ENCODE assay signal across 25 mouse cellular contexts in the genomic region with DNA sequence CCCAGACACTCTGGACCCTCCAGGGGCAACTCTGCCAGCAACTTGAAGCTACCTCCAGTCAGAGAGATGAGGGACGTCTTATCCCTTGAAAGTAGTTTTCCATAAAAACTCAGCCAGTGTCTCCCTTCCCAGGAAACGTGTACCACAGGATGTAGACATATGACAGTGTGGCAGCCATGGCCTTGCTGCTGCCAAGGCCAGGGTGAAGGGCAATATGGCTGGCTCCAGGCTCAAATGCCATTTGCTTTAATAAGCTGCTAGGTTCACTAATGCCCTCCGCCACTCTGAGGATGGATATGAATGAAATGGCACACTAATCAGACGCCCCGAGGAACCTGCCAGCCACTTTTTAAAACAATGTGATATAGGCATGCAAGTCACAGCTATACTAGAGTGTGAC.
"Had no signal": no experiment of that assay in that cellular context is flagged by ENCODE, and none has a peak within 500 bp of the region (broad histone marks: within the 10 kb centered on the region; RNA-seq: fewer than 3 reads in every experiment).

No protein-coding gene starts in this region.

- H3K27me3 ChIP-seq: heart, embryonic 15.5 days; intestine, embryonic 15.5 days; liver, embryonic 13.5 days had no signal

- H3K9me3 ChIP-seq: heart, embryonic 13.5 days; heart, embryonic 15.5 days; intestine, embryonic 15.5 days; limb, embryonic 10.5 days; limb, embryonic 12.5 days; liver, embryonic 13.5 days had no signal

- H3K4me3 ChIP-seq: heart, adult 2 months; heart, embryonic 13.5 days; heart, embryonic 15.5 days; intestine, embryonic 15.5 days; left cerebral cortex, adult 2 months; limb, embryonic 10.5 days; limb, embryonic 12.5 days; liver, embryonic 13.5 days had no signal

- H3K4me2 ChIP-seq: heart, embryonic 11.5 days; heart, embryonic 13.5 days; heart, embryonic 15.5 days; hindbrain, embryonic 14.5 days; intestine, embryonic 15.5 days; limb, embryonic 12.5 days; liver, embryonic 11.5 days; liver, embryonic 13.5 days had no signal

- ATAC-seq: hindbrain, embryonic 16.5 days; inflammation-experienced regulatory T-cells, adult 6 months; intestine, embryonic 15.5 days; intestine, postnatal 0 days had no signal

- H3K9ac ChIP-seq: heart, embryonic 13.5 days; heart, embryonic 15.5 days; hindbrain, embryonic 14.5 days; intestine, embryonic 15.5 days; limb, embryonic 12.5 days; liver, embryonic 13.5 days had no signal

- DNase-seq: gastrocnemius, postnatal 14 days; gastrocnemius, postnatal 36 days; heart, adult 11 months; heart, adult 2 months; heart, postnatal 14 days; heart, postnatal 36 days; kidney, adult 18-20 months; kidney, adult 8-10 months; kidney, postnatal 10 days; kidney, postnatal 25 days; kidney, postnatal 4 days; liver; liver, embryonic 13.5 days had no signal

- H3K4me1 ChIP-seq: heart, embryonic 13.5 days; heart, embryonic 15.5 days; limb, embryonic 12.5 days; liver, embryonic 13.5 days had no signal

- H3K36me3 ChIP-seq: heart, embryonic 13.5 days; heart, embryonic 15.5 days; intestine, embryonic 15.5 days; limb, embryonic 10.5 days; limb, embryonic 12.5 days; liver, embryonic 13.5 days had no signal

- H3K27ac ChIP-seq: heart, adult 2 months; heart, embryonic 13.5 days; heart, embryonic 15.5 days; hindbrain, embryonic 14.5 days; intestine, embryonic 15.5 days; left cerebral cortex, adult 2 months; limb, embryonic 10.5 days; limb, embryonic 12.5 days; liver, embryonic 13.5 days had no signal
